Mouse (Mus musculus) heart, embryonic 12.5 days (tissue): ENCODE data around the gene Pias1. TPM values are rescaled to one million over a fixed set of nuclear protein-coding genes. Genes with fewer than 3 reads are reported as not detected.

ENCODE experiments used
- ATAC-seq: fragments of 200-750 bp; cut with Nextera tagmentation; 2 replicates; pipeline ENCODE4 v1.8.0; 2017; ENCODE audit warnings: moderate TSS enrichment, moderate library complexity; ENCODE audit not compliant: insufficient number of reproducible peaks, low FRiP score
- H3K27ac ChIP-seq: fragments of 300-500 bp; sonication (generic); 2 replicates; pipeline ENCODE4 v1.5.1; 2016; ENCODE audit warnings: mild to moderate bottlenecking, moderate library complexity; ENCODE audit not compliant: poor library complexity, severe bottlenecking
- H3K27me3 ChIP-seq: fragments of 300-500 bp; sonication (generic); replicated peaks from 2 replicates; pipeline ENCODE4 v1.6.1; 2016; ENCODE audit warnings: mild to moderate bottlenecking, moderate library complexity
- H3K36me3 ChIP-seq: fragments of 300-500 bp; sonication (generic); 2 replicates; pipeline ENCODE4 v1.6.1; 2016; ENCODE audit warnings: mild to moderate bottlenecking, moderate library complexity
- H3K4me1 ChIP-seq: fragments of 300-500 bp; sonication (generic); replicated peaks from 2 replicates; pipeline ENCODE4 v1.6.1; 2016; ENCODE audit warnings: mild to moderate bottlenecking
- H3K4me2 ChIP-seq: fragments of 300-500 bp; sonication (generic); 2 replicates; pipeline ENCODE4 v1.6.1; 2016; ENCODE audit warnings: mild to moderate bottlenecking, moderate library complexity
- H3K4me3 ChIP-seq: fragments of 300-500 bp; sonication (generic); 2 replicates; pipeline ENCODE4 v1.5.1; 2016; ENCODE audit warnings: mild to moderate bottlenecking
- H3K9ac ChIP-seq: fragments of 300-500 bp; sonication (generic); 2 replicates; pipeline ENCODE4 v1.6.1; 2016; ENCODE audit warnings: mild to moderate bottlenecking, moderate library complexity
- H3K9me3 ChIP-seq: fragments of 300-500 bp; sonication (generic); replicated peaks from 2 replicates; pipeline ENCODE4 v1.6.1; 2016; ENCODE audit warnings: mild to moderate bottlenecking, moderate library complexity
- WGBS: fragments of 180-500 bp; shearing (Covaris S2); methylation state at CpG from one replicate; pipeline ENCODE4 v1.1.7; 2016; 5-methylcytosine and 5-hydroxymethylcytosine counted together
- polyA plus RNA-seq: library from polyadenylated mRNA; unstranded; fragments of >200 nt; fragmentation: Nextera tagmentation; extraction: Ambion mirVana; gene quantifications from 2 replicates; pipeline ENCODE4 v1.2.1, GENCODE M21; 2016

Gene Pias1
- polyA plus RNA-seq, 1 experiment from 2014 or later: 42.9 TPM

- 87% methylated on average over 3 of the region's 3 CpGs for WGBS
Observed at GRCm38 (mm10) chr9:62940966-62941365, 46.8 kb downstream of the Pias1 start.

GRCm38 (mm10) chr9:62935854-62936253 lies 51.9 kb downstream of the Pias1 start:
- Histone ChIP-seq H3K27me3 (no peaks in the 10 kb centered on the region), H3K4me3 (no peak overlapping the region), H3K9me3 (no peaks in the 10 kb centered on the region), H3K27ac (no peak overlapping the region), H3K9ac (no peak overlapping the region), H3K4me2 (no peak overlapping the region), H3K36me3 (no peaks in the 10 kb centered on the region), H3K4me1 (peaks cover 36% of the 10 kb centered on the region)
- ATAC-seq: no peak
- 71% methylated on average over 5 of the region's 5 CpGs for WGBS

More at GRCm38 (mm10) chr9:62940966-62941365, 46.8 kb downstream of the Pias1 start:
- Histone ChIP-seq H3K4me3 (no peak overlapping the region), H3K27ac (no peak overlapping the region), H3K9me3 (no peaks in the 10 kb centered on the region), H3K27me3 (no peaks in the 10 kb centered on the region), H3K9ac (no peak overlapping the region), H3K36me3 (no peaks in the 10 kb centered on the region), H3K4me2 (no peak overlapping the region), H3K4me1 (peaks cover 13% of the 10 kb centered on the region)
- ATAC-seq: no peak

DNA sequence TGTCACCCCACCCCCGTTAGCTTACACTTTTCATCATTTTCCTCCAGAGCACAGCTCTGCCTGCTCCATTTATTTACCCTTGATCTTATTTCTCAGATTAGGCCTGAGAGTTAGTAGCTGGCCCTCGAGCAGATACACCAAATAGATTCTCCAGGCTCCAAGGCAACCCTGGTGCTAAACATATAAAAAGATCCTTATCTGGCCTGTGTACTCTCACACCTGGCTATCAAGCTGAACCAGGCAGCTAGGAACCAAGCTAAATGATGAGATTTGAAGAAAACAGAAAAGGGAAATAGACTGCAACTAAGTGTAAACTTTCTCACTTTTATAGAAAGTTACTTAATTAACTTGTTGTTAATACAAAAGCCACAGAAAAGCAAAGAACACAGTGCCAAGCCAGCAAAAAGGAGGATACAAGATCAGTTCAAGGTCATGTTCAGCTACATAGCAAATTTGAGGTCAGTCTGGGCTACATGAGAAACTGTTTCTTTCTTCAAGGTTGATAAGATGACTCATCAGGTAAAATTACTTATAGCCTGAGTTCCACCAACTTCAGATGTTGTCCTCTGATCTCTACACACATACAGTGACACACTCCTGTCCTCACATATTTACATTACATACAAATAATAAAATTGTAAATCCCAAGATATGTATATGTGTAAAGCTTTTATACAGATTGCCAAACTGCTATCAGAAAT lies 52.9 kb downstream of the Pias1 start:
- Histone ChIP-seq H3K27ac (no peak overlapping the region), H3K4me2 (no peak overlapping the region), H3K4me1 (peaks cover 36% of the 10 kb centered on the region), H3K27me3 (no peaks in the 10 kb centered on the region), H3K36me3 (no peaks in the 10 kb centered on the region), H3K9me3 (no peaks in the 10 kb centered on the region), H3K9ac (no peak overlapping the region), H3K4me3 (no peak overlapping the region)
- ATAC-seq: no peak
- WGBS: 51% methylated on average over 2 of the region's 2 CpGs

DNA sequence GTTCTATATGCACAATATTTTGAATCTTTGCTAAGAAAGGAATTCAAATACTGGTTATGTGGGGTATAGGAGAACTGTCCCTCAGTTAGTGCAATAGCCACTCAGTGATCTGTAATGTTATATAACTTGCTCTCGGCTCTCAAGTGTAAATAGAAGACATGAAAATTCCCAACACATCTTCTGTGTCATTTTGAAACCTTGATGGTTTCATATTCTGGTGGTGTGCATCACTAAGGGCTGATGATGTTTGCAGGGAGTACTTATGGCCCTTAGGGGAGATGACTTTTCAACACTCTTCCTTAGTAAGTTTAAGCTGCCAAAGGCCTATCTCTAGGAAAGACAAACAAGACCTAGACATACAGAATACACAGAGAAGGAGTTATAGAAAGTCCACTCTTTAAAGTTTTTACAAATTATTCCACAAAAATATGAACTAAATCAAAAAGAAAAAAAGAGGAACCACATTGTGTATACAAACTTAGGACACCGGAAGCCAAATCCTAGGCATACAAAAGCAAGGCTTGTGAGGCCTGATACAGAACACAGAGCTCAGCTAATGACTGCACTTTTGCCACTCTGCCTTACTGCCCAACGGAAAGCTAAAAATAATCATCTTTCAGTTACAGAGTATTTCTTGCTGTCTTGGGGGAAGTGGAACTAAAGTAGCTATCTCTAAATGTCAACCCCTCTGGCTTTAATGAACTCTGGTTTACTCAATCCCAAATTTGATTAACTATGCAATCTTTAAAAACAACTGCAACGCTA lies 55.0 kb downstream of the Pias1 start:
- H3K27ac ChIP-seq: peak overlapping the region; percentile 78
- no peaks in the 10 kb centered on the region for H3K9me3 ChIP-seq
- no peaks in the 10 kb centered on the region for H3K27me3 ChIP-seq
- no peaks in the 10 kb centered on the region for H3K36me3 ChIP-seq
- H3K4me2 ChIP-seq: no peak overlapping the region
- WGBS: 51% methylated on average over 4 of the region's 4 CpGs
- peaks cover 33% of the 10 kb centered on the region for H3K4me1 ChIP-seq
- H3K4me3 ChIP-seq: no peak overlapping the region
- no peak overlapping the region for H3K9ac ChIP-seq
- ATAC-seq: no peak

DNA sequence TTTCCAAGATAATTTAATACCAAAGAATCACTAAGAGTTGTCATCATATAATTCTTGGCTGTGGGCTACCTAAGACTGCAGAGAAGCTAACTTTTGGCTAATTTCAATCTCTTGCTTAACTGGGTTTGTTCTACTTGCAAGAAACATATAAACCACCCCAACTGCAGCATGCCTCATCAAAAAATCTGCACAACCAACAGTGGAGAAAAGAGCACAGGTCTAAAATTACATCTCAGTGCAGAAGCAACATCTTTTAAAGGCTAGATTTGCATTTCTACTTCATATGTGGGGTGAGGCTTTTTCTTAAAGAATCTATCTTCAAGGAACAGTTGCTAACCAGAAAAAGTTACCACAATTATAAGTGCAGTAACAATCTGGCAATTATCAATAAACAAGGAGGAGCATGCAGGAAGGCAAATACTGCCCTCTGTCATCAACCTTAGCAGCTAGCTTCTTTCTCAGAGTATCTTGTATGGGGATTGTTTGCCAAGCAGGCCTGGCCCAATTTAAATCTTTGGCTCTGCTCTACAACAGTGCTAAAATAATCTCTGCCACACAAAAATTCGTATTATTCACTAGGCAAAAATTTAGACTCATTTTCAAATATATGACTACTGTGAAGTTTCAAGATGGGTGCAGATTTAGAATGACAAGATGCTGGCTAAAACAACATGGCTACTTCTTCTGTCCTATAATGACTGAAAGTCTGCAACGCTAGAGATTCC lies 62.7 kb downstream of the Pias1 start:
- peaks cover 3% of the 10 kb centered on the region; the same call in 1 of the 2 replicates for H3K4me1 ChIP-seq
- no peaks in the 10 kb centered on the region for H3K9me3 ChIP-seq
- ATAC-seq: no peak
- no peak overlapping the region for H3K4me3 ChIP-seq
- H3K27me3 ChIP-seq: no peaks in the 10 kb centered on the region
- no peak overlapping the region for H3K9ac ChIP-seq
- no peak overlapping the region for H3K27ac ChIP-seq
- no peak overlapping the region for H3K4me2 ChIP-seq
- peaks cover 9% of the 10 kb centered on the region for H3K36me3 ChIP-seq
- 84% methylated on average over 2 of the region's 2 CpGs for WGBS

DNA sequence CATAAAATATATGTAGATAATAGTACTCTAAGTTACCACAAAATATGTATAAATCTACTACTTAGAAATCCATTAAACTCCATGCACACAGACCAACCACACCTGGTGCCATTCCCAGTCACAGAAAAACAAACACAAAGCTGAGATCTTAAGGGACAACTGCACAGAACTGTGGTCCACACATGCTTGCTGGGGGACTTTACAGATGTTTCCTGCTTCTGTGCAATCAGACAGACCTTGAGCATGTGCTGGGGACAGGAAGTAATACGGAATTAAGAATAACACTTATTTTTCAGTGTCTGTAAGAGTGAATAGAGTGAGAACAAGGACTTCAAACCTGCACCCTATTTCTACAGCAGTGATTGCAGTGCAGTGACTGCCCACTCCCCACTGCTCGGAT lies 66.8 kb downstream of the Pias1 start:
- Histone ChIP-seq H3K27me3 (no peaks in the 10 kb centered on the region), H3K9me3 (peaks cover 3% of the 10 kb centered on the region; the same call in 1 of the 2 replicates), H3K4me2 (no peak overlapping the region), H3K9ac (no peak overlapping the region), H3K4me1 (peaks cover 5% of the 10 kb centered on the region; the same call in 1 of the 2 replicates), H3K27ac (0 out of 2 replicates have a peak overlapping the region, but pooled peaks have one; percentile 0), H3K36me3 (peaks cover 31% of the 10 kb centered on the region), H3K4me3 (no peak overlapping the region)
- WGBS: 72% methylated on average over 2 of the region's 2 CpGs
- ATAC-seq: no peak

DNA sequence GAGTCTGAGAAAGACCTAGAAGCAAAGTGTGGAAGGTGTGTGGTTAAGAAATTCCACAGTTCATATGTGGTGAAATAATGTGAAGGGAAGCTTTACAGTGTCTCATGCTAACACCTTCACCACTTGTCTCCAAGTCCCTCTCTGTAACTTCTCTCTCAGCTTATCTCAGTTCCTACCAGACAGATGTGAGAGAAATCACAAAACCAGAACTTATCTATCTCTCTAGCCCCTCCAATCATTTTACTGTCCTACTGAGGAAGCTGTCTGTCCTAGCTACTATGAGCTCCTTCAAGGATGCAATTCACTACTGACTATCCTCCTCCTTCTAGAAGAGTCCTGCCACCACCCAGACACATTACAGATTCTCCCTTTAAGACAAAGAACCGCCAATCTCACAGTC lies 70.7 kb downstream of the Pias1 start:
- Histone ChIP-seq H3K27ac (no peak overlapping the region), H3K9ac (no peak overlapping the region), H3K27me3 (no peaks in the 10 kb centered on the region), H3K4me1 (0 out of 2 replicates have a peak, but pooled peaks cover 2% of the 10 kb centered on the region), H3K4me3 (no peak overlapping the region), H3K4me2 (no peak overlapping the region), H3K9me3 (peaks cover 5% of the 10 kb centered on the region), H3K36me3 (peaks cover 52% of the 10 kb centered on the region)
- ATAC-seq: no peak
- 90% methylated on average over 1 of the region's 1 CpGs for WGBS

DNA sequence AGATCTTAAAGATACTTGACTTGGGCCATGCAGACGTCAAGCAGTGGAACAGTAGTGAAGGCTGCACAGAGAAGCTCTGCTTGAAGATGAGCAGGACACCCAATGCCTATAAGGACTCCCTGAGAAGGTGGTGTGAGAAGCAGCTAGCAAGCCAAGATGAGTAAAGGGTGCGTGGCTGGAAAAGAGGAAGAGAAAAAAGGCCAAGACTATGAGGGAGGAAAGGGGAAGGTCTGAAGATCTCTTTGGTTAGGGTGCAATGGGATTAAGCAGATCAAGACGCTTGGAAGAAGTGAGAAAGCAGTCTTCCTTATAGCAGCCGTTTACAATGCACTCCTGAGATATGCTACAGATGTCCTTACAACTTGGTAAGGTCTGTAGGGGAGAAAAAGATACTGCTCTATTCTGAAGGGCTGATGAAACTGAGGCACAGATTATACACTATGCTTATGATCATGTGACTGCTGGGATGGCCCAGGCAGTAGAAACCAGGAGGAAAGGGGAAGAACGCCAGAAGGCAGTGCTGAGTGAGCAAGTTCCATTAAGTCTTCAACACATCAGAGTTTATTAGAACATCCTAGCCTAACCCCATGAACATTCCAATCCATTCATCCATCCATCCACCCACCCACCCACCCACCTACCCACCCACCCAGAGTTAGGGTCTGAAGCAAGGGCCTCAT lies 74.2 kb downstream of the Pias1 start:
- H3K27ac ChIP-seq: no peak overlapping the region
- H3K27me3 ChIP-seq: no peaks in the 10 kb centered on the region
- 86% methylated on average over 5 of the region's 5 CpGs for WGBS
- no peak for ATAC-seq
- H3K4me1 ChIP-seq: 0 out of 2 replicates have a peak, but pooled peaks cover 2% of the 10 kb centered on the region
- peaks cover 5% of the 10 kb centered on the region for H3K9me3 ChIP-seq
- no peak overlapping the region for H3K9ac ChIP-seq
- H3K4me3 ChIP-seq: no peak overlapping the region
- H3K4me2 ChIP-seq: no peak overlapping the region
- H3K36me3 ChIP-seq: peaks cover 67% of the 10 kb centered on the region

- 94% methylated on average over 8 of the region's 8 CpGs for WGBS
- no peaks in the 10 kb centered on the region for H3K4me1 ChIP-seq
- no peak overlapping the region for H3K4me2 ChIP-seq
- H3K27me3 ChIP-seq: no peaks in the 10 kb centered on the region
- H3K36me3 ChIP-seq: peaks cover 36% of the 10 kb centered on the region
- no peak overlapping the region for H3K9ac ChIP-seq
- H3K4me3 ChIP-seq: no peak overlapping the region
- no peak for ATAC-seq
- H3K9me3 ChIP-seq: no peaks in the 10 kb centered on the region; the same call in 1 of the 2 replicates
- no peak overlapping the region for H3K27ac ChIP-seq
Observed at GRCm38 (mm10) chr9:62905039-62905438, 82.7 kb downstream of the Pias1 start.

- no peak overlapping the region for H3K9ac ChIP-seq
- WGBS: 94% methylated on average over 2 of the region's 2 CpGs
- no peaks in the 10 kb centered on the region; the same call in 1 of the 2 replicates for H3K9me3 ChIP-seq
- no peak overlapping the region for H3K4me3 ChIP-seq
- no peak overlapping the region for H3K27ac ChIP-seq
- no peak overlapping the region for H3K4me2 ChIP-seq
- peaks cover 25% of the 10 kb centered on the region for H3K36me3 ChIP-seq
- ATAC-seq: no peak
- H3K4me1 ChIP-seq: no peaks in the 10 kb centered on the region
- no peaks in the 10 kb centered on the region for H3K27me3 ChIP-seq
Observed at GRCm38 (mm10) chr9:62903841-62904240, 83.9 kb downstream of the Pias1 start.
